Mouse (Mus musculus): ENCODE measurements around the gene Klf7. TPM values are rescaled to one million over a fixed set of nuclear protein-coding genes. Genes with fewer than 3 reads are reported as not detected.

Gene Klf7
- polyA plus RNA-seq, 1 experiment from 2014 or later, result 24.9 TPM

DNA sequence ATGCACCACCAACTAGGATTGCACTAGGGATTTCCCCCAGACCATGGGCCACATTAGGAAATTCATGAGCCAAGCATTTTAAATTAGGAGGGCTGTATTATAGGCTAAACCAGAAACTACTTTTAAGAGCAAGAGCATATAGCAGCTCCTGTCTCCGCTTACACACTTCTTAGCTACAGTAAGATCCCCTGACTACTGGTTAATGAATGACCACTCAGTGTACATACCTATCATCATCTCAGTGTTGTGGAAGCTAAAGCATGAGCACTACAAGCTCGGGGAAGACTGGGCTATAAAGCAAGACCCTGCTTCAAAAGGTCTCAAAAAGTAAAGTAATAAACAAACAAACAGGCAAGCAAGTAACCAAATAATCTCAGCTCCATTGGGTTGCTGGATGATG lies 65.5 kb downstream of the Klf7 start:
- Histone ChIP-seq H3K36me3 (ENCODE audit: control insufficient read depth, insufficient read depth, low read length) (0 out of 2 replicates have a peak, but pooled peaks cover 2% of the 10 kb centered on the region), H3K27me3 (replicated peaks; ENCODE audit: control insufficient read depth, insufficient read depth, low read length) (no peaks in the 10 kb centered on the region), H3K4me3 (ENCODE audit: low read length) (no peak overlapping the region), H3K27ac (ENCODE audit: low read length) (peak overlapping the region; percentile 41; the same call in 1 of the 2 replicates), H3K9me3 (ENCODE audit: control insufficient read depth, low read length) (no peaks in the 10 kb centered on the region), H3K4me2 (ENCODE audit: low read depth, low read length) (no peak overlapping the region), H3K4me1 (ENCODE audit: control insufficient read depth, insufficient read depth, low read length) (peaks cover 16% of the 10 kb centered on the region), H3K9ac (ENCODE audit: low read depth, low read length) (no peak overlapping the region)
- 52% methylated on average over 2 of the region's 2 CpGs for WGBS
- ATAC-seq, result peak; percentile 71; the same call in 1 of the 2 replicates

- peak overlapping the region; percentile 41; the same call in 1 of the 2 replicates for H3K27ac ChIP-seq (ENCODE audit: low read length)
- H3K4me1 ChIP-seq (ENCODE audit: control insufficient read depth, insufficient read depth, low read length), result peaks cover 14% of the 10 kb centered on the region
- H3K27me3 ChIP-seq (replicated peaks; ENCODE audit: control insufficient read depth, insufficient read depth, low read length), result no peaks in the 10 kb centered on the region
- H3K9me3 ChIP-seq (ENCODE audit: control insufficient read depth, low read length), result no peaks in the 10 kb centered on the region
- no peak overlapping the region for H3K9ac ChIP-seq (ENCODE audit: low read depth, low read length)
- H3K4me3 ChIP-seq (ENCODE audit: low read length), result no peak overlapping the region
- no peak overlapping the region for H3K4me2 ChIP-seq (ENCODE audit: low read depth, low read length)
- 85% methylated on average over 4 of the region's 4 CpGs for WGBS
- H3K36me3 ChIP-seq (ENCODE audit: control insufficient read depth, insufficient read depth, low read length), result 0 out of 2 replicates have a peak, but pooled peaks cover 2% of the 10 kb centered on the region
- ATAC-seq, result no peak
Observed at GRCm38 (mm10) chr1:64055978-64056377, 66.1 kb downstream of the Klf7 start.

DNA sequence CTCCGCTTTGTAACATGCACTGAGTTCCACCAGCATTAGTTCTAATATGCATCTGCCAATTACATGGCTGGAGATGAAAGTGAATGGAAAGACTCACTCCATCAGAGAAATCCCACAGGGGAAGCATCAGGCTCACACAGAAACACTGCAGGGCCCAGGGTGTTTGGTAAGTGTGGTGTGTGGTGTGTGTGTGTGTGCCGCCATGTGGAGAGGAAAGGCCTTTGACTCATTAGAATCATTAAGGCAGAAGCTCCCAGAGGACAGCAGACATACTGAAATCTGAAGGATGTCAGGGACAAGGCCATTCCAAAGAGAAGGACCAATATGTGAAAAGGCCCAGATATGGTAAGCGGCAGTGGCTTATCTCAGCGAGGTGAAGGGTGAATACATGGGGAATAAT lies 66.9 kb downstream of the Klf7 start:
- Histone ChIP-seq H3K36me3 (ENCODE audit: control insufficient read depth, insufficient read depth, low read length) (0 out of 2 replicates have a peak, but pooled peaks cover 2% of the 10 kb centered on the region), H3K4me3 (ENCODE audit: low read length) (no peak overlapping the region), H3K9ac (ENCODE audit: low read depth, low read length) (no peak overlapping the region), H3K4me1 (ENCODE audit: control insufficient read depth, insufficient read depth, low read length) (peaks cover 12% of the 10 kb centered on the region), H3K27ac (ENCODE audit: low read length) (no peak overlapping the region), H3K27me3 (replicated peaks; ENCODE audit: control insufficient read depth, insufficient read depth, low read length) (no peaks in the 10 kb centered on the region), H3K4me2 (ENCODE audit: low read depth, low read length) (no peak overlapping the region), H3K9me3 (ENCODE audit: control insufficient read depth, low read length) (no peaks in the 10 kb centered on the region)
- ATAC-seq, result no peak
- 93% methylated on average over 4 of the region's 4 CpGs for WGBS

- Histone ChIP-seq H3K4me2 (ENCODE audit: low read depth, low read length) (no peak overlapping the region), H3K4me3 (ENCODE audit: low read length) (no peak overlapping the region), H3K4me1 (ENCODE audit: control insufficient read depth, insufficient read depth, low read length) (peaks cover 8% of the 10 kb centered on the region), H3K27ac (ENCODE audit: low read length) (no peak overlapping the region), H3K27me3 (replicated peaks; ENCODE audit: control insufficient read depth, insufficient read depth, low read length) (no peaks in the 10 kb centered on the region), H3K36me3 (ENCODE audit: control insufficient read depth, insufficient read depth, low read length) (no peaks in the 10 kb centered on the region), H3K9me3 (ENCODE audit: control insufficient read depth, low read length) (no peaks in the 10 kb centered on the region), H3K9ac (ENCODE audit: low read depth, low read length) (no peak overlapping the region)
- WGBS, result 66% methylated on average over 7 of the region's 7 CpGs
- no peak for ATAC-seq
Observed at GRCm38 (mm10) chr1:64052069-64052750, 69.9 kb downstream of the Klf7 start.

DNA sequence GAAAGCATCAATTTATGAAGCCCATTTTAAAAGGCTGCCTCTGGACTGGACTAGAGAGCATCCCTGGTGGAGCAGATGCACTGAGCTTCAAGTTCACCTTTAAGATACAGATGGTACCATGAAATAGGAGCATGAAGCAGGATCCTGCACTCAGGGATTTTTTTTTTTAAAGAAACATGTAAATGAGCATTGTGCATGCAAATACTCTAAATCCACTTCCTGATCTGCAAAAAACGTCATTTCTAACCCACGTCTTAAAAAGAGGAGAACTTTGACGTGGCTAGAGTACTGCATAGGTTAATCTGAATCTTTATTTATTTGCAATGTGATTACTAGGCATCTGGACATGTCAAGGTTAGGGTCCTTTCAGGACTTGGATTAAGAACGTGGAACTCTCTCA lies 73.5 kb downstream of the Klf7 start:
- 75% methylated on average over 4 of the region's 4 CpGs for WGBS
- Histone ChIP-seq H3K27me3 (replicated peaks; ENCODE audit: control insufficient read depth, insufficient read depth, low read length) (no peaks in the 10 kb centered on the region), H3K36me3 (ENCODE audit: control insufficient read depth, insufficient read depth, low read length) (no peaks in the 10 kb centered on the region), H3K4me1 (ENCODE audit: control insufficient read depth, insufficient read depth, low read length) (peaks cover 8% of the 10 kb centered on the region), H3K4me2 (ENCODE audit: low read depth, low read length) (no peak overlapping the region), H3K9ac (ENCODE audit: low read depth, low read length) (no peak overlapping the region), H3K9me3 (ENCODE audit: control insufficient read depth, low read length) (no peaks in the 10 kb centered on the region), H3K4me3 (ENCODE audit: low read length) (no peak overlapping the region), H3K27ac (ENCODE audit: low read length) (no peak overlapping the region)
- ATAC-seq, result no peak

GRCm38 (mm10) chr1:64046802-64047156 lies 75.3 kb downstream of the Klf7 start:
- no peak overlapping the region for H3K4me2 ChIP-seq (ENCODE audit: low read depth, low read length)
- H3K9me3 ChIP-seq (ENCODE audit: control insufficient read depth, low read length), result no peaks in the 10 kb centered on the region
- no peak overlapping the region for H3K27ac ChIP-seq (ENCODE audit: low read length)
- H3K9ac ChIP-seq (ENCODE audit: low read depth, low read length), result no peak overlapping the region
- ATAC-seq, result no peak
- H3K36me3 ChIP-seq (ENCODE audit: control insufficient read depth, insufficient read depth, low read length), result no peaks in the 10 kb centered on the region
- H3K4me1 ChIP-seq (ENCODE audit: control insufficient read depth, insufficient read depth, low read length), result 0 out of 2 replicates have a peak, but pooled peaks cover 4% of the 10 kb centered on the region
- H3K27me3 ChIP-seq (replicated peaks; ENCODE audit: control insufficient read depth, insufficient read depth, low read length), result no peaks in the 10 kb centered on the region
- no peak overlapping the region for H3K4me3 ChIP-seq (ENCODE audit: low read length)

DNA sequence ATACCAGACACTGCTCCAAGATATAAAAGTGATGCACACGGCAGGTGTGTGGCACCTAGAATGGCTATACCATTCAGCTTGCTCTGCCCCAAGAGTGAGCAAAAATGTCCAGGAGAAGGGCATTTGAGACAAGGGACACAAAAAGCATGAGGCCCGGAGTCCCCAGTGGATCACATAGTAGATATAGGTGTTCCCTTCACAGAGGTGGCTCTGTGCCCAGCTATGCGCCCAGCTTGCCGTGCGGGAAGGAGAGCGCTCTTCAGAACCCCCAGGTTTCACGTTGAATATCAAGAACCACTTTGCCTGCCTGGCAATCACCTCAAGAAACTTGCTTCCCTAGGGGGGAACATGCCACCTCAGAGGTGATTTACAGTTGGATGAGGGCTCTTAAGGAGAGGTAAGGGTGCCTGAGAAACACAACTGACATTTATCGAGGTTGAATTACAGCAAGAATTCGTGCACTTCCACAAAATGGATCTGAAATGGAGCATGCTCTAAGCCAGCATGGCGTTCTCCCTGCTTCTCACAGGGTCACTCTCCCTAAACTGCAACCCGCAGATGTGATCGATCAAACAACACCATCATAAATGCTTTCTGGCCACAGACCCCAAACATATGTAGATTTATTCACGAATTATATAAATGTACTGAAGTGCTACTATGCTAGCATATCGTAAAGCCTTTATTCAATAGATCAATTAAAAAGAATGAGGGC lies 75.8 kb downstream of the Klf7 start:
- Histone ChIP-seq H3K9ac (ENCODE audit: low read depth, low read length) (no peak overlapping the region), H3K4me3 (ENCODE audit: low read length) (no peak overlapping the region), H3K27ac (ENCODE audit: low read length) (no peak overlapping the region), H3K9me3 (ENCODE audit: control insufficient read depth, low read length) (no peaks in the 10 kb centered on the region), H3K4me1 (ENCODE audit: control insufficient read depth, insufficient read depth, low read length) (0 out of 2 replicates have a peak, but pooled peaks cover 4% of the 10 kb centered on the region), H3K36me3 (ENCODE audit: control insufficient read depth, insufficient read depth, low read length) (no peaks in the 10 kb centered on the region), H3K27me3 (replicated peaks; ENCODE audit: control insufficient read depth, insufficient read depth, low read length) (no peaks in the 10 kb centered on the region), H3K4me2 (ENCODE audit: low read depth, low read length) (no peak overlapping the region)
- 87% methylated on average over 14 of the region's 14 CpGs for WGBS
- ATAC-seq, result no peak

- 43% methylated on average over 2 of the region's 2 CpGs for WGBS
- Histone ChIP-seq H3K27me3 (replicated peaks; ENCODE audit: control insufficient read depth, insufficient read depth, low read length) (no peaks in the 10 kb centered on the region), H3K4me1 (ENCODE audit: control insufficient read depth, insufficient read depth, low read length) (0 out of 2 replicates have a peak, but pooled peaks cover 6% of the 10 kb centered on the region), H3K27ac (ENCODE audit: low read length) (no peak overlapping the region), H3K9ac (ENCODE audit: low read depth, low read length) (no peak overlapping the region), H3K9me3 (ENCODE audit: control insufficient read depth, low read length) (no peaks in the 10 kb centered on the region), H3K4me3 (ENCODE audit: low read length) (no peak overlapping the region), H3K4me2 (ENCODE audit: low read depth, low read length) (no peak overlapping the region), H3K36me3 (ENCODE audit: control insufficient read depth, insufficient read depth, low read length) (no peaks in the 10 kb centered on the region; the same call in 1 of the 2 replicates)
- ATAC-seq, result no peak
Observed at GRCm38 (mm10) chr1:64044577-64044976, 77.5 kb downstream of the Klf7 start.

DNA sequence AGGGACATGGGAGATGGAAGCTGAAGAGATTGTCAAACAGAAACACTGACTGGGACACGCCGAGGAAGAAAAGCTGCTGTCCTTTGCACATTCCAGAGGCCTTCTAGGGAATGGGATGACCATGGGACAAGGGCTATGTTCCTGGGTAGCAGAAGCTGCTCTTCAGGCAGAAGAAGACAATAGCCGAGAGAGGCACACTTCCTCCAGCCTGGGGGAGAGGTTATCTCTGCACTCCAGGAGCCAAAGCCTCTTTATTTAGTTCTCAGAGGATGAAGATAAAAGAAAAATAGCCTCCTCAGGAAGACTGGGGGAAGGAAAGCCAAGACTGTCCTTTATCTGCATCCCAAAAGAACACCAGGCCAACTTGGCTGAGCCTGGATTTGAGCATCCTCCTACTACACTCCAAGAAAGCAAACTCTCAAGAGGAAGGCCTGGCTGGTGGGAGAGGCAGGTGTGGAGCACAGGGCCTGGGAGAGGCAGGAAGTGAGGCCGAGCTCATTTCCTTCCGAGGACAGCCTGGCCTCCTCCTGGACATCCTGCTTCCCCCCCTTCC lies 81.2 kb downstream of the Klf7 start:
- Histone ChIP-seq H3K4me3 (ENCODE audit: low read length) (no peak overlapping the region), H3K4me2 (ENCODE audit: low read depth, low read length) (no peak overlapping the region), H3K27ac (ENCODE audit: low read length) (no peak overlapping the region), H3K9me3 (ENCODE audit: control insufficient read depth, low read length) (no peaks in the 10 kb centered on the region), H3K9ac (ENCODE audit: low read depth, low read length) (no peak overlapping the region), H3K27me3 (replicated peaks; ENCODE audit: control insufficient read depth, insufficient read depth, low read length) (no peaks in the 10 kb centered on the region), H3K36me3 (ENCODE audit: control insufficient read depth, insufficient read depth, low read length) (no peaks in the 10 kb centered on the region; the same call in 1 of the 2 replicates), H3K4me1 (ENCODE audit: control insufficient read depth, insufficient read depth, low read length) (peaks cover 23% of the 10 kb centered on the region; the same call in 1 of the 2 replicates)
- WGBS, result 67% methylated on average over 5 of the region's 5 CpGs
- peak; percentile 27; the same call in 1 of the 2 replicates for ATAC-seq

All from intestine, embryonic 16.5 days (tissue).